Mouse (Mus musculus): ENCODE data around the gene Vipr2. TPM values are rescaled to one million over a fixed set of nuclear protein-coding genes. Genes with fewer than 3 reads are reported as not detected.

Vipr2 gene
- total RNA-seq, 2 experiments from 2014 or later, result 1.2 to 1.5 TPM

DNA sequence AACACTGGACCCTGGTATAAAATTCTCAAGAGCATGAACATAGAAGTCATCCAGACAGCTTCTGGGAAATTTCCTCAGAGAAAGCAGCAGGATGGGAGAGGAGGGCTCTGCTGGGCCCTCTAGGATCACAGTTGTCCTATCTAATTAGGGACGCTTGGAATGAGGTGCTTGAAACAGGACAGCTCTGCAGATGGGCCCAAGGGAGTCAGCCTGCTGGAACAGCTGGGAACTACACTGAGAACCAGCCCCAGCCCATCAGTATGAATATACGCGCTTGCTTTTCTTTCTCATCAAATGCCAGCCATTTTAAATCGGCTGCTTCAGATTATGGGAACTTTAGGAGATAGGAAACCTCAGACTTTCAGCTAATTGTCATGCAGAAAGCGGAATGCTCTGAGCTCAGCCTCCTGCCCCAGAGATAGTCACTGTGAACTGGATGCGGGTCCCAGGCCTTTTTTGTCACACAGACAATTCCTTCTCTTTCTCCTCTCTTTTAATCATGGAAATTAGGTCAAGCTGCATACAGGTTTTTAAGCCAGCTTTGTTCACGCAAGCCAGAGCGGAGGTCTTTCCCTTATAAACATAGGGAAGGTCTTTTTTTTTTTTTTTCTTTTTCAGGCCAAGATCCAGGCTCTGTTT lies 69.6 kb downstream of the Vipr2 start:
- no peak for DNase-seq
- intact Hi-C loops (cut with DNase I), result no loop called here

- intact Hi-C loops (cut with DNase I), result no loop called here
- no peak for DNase-seq
Measured at GRCm38 (mm10) chr12:116152866-116153428, 75.4 kb downstream of the Vipr2 start.

DNA sequence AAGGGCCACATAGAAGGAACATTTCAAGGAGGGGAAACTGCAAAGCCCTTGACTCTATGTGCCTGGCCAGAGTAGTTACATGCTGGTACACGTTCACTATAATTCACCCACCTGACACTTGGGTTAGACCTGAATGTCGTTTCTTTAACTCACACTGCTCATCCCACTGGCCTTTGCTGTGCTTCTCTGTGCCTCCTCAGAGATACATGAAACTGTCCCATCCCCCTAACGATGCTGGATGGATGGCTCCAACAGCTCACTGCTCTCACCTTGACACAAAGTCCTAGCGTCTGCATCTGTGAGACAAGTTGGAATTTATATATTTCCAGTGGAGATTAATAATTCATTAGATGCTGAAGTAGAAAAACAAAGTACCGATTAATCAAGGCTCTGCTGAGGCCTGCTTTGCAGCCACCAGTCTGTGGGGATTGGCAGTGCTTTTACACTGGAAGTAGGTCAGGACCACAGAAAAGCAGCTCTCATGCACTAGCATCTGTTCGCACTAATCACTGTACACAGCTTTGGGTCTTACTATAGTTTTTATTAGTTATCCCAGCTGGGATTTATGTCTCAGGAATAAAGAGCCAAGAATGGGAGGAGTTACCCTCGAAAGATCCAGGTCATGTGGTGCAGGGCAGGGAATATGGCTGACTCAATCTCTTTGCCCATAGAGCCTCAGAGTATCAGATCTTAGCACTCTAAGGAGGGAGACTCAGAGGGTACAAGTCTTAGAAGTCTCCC lies 79.4 kb downstream of the Vipr2 start:
- no peak for DNase-seq
- intact Hi-C loops (cut with DNase I), result no loop called here

- intact Hi-C loops (cut with DNase I), result no loop called here
- DNase-seq, result no peak
Measured at GRCm38 (mm10) chr12:116159223-116159622, 81.7 kb downstream of the Vipr2 start.

- intact Hi-C loops (cut with DNase I), result no loop called here
- DNase-seq, result no peak
Measured at GRCm38 (mm10) chr12:116159695-116160094, 82.2 kb downstream of the Vipr2 start.

DNA sequence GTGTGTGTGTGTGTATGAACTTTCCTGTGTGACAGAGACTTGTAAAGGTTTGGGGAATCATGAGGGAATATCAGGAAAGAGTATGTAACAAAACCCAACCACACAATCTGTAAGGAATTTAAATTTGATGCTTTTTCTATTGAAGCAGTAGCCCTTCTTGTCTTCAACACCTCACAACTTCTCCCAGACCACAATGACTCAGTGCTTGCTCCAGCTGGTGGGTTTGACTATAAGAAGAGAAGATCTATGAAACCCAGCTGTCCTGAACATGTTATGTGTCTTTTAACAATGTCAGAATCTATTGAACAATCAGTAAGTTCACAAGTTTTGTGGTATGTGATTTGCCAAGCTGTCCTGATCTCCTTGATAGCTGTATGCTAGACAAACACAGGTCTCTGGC lies 87.8 kb downstream of the Vipr2 start:
- no peak for DNase-seq
- intact Hi-C loops (cut with DNase I), result no loop called here

- DNase-seq, result no peak
Measured at GRCm38 (mm10) chr12:116169666-116170065, 92.1 kb downstream of the Vipr2 start.

DNA sequence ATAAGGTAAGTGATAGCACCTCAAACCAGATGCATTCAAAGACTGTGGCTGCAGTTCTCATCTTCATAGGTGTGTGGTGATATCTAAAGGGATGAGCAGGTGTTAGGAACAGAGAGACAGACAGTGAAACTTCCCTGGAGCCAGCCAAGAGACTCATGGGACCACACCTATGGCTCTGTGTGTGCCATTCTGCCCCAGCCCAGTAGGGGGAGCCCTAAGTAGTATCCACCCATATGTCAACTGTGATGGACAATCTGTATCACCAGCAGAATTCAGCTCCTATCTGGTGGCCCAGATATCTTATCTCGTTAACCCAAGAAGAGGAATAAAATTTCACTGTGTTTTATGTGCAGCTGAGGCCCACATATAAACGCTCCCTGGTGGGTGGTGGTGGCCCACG lies 99.4 kb downstream of the Vipr2 start:
- intact Hi-C loops (cut with DNase I), result no loop called here

More at GRCm38 (mm10) chr12:116169666-116170065, 92.1 kb downstream of the Vipr2 start:
- intact Hi-C loops (cut with DNase I), result no loop called here

DNA sequence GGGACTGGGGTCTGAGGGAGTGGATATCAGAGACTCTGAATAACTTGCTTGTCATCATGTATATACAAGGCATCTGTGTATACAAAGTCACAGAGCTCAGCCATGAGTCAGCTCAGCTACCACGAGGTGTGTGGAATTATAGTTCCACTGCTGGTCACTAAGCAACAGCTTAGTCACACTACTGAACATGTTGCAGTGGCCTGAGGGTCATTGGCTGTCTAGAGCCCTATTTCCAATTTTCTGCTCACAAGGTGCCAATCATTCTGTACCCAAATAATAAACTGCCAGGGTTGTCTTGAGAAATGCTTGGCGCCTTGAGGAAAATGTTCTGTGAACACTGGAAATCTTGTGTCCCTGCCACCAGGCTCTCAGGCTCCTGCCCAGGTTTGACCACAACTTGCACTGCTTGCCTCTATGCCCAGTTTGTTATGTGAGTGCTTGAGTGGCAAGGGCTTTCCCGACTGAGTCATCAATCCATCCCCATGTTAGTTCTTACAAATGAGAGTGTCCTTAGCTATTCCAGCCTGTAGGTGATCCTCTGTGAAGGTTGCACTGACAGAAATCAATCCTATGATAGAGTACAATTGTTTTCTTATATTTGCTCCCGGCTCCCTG lies 104.0 kb downstream of the Vipr2 start:
- intact Hi-C loops (cut with DNase I), result no loop called here

More for the DNA sequence above, 99.4 kb downstream of the Vipr2 start:
- DNase-seq, result no peak

DNA sequence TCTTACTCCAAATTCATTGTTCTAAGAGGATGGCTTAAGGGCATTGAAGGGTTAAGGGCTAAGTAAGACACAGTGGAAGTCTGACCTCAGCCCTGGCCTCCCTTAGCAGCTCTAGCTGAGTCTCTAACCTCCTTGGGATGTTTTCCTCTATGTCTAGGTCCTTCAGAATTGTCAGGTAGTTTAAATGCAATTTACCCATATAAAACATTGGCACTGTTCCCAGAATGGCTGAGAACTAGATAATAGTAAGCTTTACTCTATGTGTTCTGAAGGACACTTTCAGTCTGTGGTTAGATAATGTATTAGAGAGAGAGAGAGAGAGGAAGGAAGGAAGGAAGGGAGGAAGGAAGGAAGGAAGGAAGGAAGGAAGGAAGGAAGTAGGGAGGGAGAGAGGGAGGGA lies 104.8 kb downstream of the Vipr2 start:
- intact Hi-C loops (cut with DNase I), result no loop called here
- no peak for DNase-seq

More for the DNA sequence above, 104.0 kb downstream of the Vipr2 start:
- DNase-seq, result no peak

- intact Hi-C loops (cut with DNase I), result no loop called here
- DNase-seq, result no peak
Measured at GRCm38 (mm10) chr12:116183212-116183935, 105.8 kb downstream of the Vipr2 start.

- DNase-seq, result no peak
- intact Hi-C loops (cut with DNase I), result no loop called here
Measured at GRCm38 (mm10) chr12:116193952-116194351, 116.4 kb downstream of the Vipr2 start.

DNA sequence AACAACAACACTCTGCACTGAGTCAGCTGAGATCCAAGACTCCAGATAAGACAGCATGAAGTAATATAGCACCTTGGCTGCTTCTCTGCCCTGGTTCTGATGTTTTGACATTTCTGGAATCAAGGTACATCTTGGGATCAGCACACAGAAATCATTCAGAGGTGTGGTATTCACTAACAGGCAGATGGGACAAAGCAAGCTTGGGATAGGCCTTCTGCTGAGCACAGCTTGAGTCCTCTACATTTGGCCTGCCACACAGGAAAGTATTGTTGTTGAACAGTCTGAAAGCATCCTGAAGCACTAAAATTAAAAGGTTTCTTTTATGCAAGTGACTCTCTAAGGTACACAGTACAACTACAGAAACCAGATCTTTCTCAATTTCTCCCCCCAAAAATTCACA lies 117.1 kb downstream of the Vipr2 start:
- no peak for DNase-seq
- intact Hi-C loops (cut with DNase I), result no loop called here

Small RNAs within 50 kb of the gene (microRNA-seq; reads per million reads assigned to microRNA genes)
- gene Gm44372, result 0 reads per million in 2 experiments

Other genes starting within 250 kb of the Vipr2 start
- 10 to 100 TPM; 24.4 to 28.4 TPM for gene Zfp386, start 30.0 kb upstream of the Vipr2 start, total RNA-seq (2021)
- gene Wdr60, start 185.3 kb downstream of the Vipr2 start, total RNA-seq (2021), result 10 to 100 TPM in 1 of 2 experiments, 1 to 10 TPM in 1; 9.2 to 10.7 TPM
- not detected for gene Gm11027, start 197.7 kb downstream of the Vipr2 start, total RNA-seq (2021)
- 10 to 100 TPM; 18.7 to 20.6 TPM for gene Esyt2, start 203.5 kb downstream of the Vipr2 start, total RNA-seq (2021)

Data from gastrocnemius, postnatal 36 days (tissue).